Mouse (Mus musculus): ENCODE measurements around the gene Pms2. TPM values are rescaled to one million over a fixed set of nuclear protein-coding genes. Genes with fewer than 3 reads are reported as not detected.

The Pms2 gene
- polyA plus RNA-seq, 1 experiment from 2014 or later: 39.3 TPM

DNA sequence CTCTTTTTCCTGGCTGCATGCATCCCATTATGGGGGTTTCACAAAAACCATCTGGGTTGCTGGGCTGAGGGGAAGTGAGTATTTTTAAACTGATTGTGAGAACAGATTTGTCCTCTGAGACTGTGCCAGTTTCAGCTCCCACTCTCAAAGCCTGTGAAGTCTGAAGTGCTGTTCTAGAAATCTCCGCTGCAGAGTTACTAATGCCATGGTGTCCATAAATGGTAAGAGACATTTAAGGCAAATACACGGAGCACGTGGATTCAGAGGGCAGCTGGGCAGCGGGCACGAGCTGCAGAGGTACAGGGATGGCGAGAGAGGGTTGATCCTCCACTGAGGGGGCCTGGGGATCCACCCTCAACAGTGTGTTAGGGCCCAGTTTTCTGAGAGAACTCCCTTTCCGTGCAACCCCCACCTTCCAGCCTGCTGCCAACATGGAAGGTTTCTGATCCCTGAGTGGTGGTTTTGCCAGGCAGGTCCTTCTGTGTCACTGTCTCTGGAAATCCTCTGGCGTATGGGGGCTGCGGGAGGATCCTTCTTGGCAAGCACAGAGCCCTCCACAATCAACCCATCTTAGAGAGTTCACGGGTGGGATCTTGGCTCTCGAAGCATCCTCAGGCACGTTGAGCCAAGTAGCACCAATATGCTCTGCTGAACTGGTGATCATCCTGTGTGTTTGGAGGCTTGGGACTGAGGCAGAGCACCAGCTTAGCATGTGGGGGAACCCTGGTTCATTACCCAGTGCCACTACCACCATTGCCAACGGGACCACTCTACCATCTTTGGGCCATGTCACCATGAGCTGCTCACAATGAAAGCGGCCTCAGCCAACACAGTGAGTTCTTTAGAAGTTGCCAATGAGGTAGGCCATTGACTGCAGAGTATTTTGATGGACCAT lies 33.7 kb downstream of the Pms2 start:
- Histone ChIP-seq H3K4me2 (ENCODE audit: low read depth, severe bottlenecking) (no peak overlapping the region), H3K9ac (ENCODE audit: low read length) (no peak overlapping the region), H3K9me3 (ENCODE audit: control insufficient read depth, low read length) (no peaks in the 10 kb centered on the region), H3K4me1 (ENCODE audit: control insufficient read depth, insufficient read depth, low read length) (no peaks in the 10 kb centered on the region), H3K27me3 (ENCODE audit: control insufficient read depth, insufficient read depth, low read length) (no peaks in the 10 kb centered on the region), H3K4me3 (ENCODE audit: low read depth, low read length) (no peak overlapping the region), H3K27ac (replicated peaks; ENCODE audit: low read depth, low read length) (no peak overlapping the region), H3K36me3 (ENCODE audit: control insufficient read depth, insufficient read depth, low read length) (no peaks in the 10 kb centered on the region)
- 85% methylated on average over 14 of the region's 14 CpGs for WGBS
- ATAC-seq (ENCODE audit: insufficient number of reproducible peaks, low FRiP score, low TSS enrichment, low read depth) (no peak), DNase-seq (ENCODE audit: low spot score) (no peak)

DNA sequence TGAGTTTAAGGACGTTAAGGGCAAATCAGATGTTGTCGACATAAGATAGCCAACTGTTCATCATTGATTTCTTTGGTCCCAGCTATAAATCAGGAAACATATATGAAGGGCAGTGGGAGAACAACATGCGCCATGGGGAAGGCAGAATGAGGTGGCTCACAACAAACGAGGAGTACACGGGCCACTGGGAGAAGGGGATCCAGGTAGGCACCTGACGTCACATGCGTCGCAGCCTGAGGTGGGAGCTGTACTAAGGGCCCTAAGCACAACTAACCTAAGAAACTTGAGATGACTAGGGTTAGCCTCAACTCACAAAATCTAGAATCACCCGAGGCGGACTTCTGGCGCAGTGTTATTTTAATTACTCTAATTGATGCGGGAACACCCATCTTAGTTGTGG lies 38.6 kb downstream of the Pms2 start:
- H3K4me1 ChIP-seq (ENCODE audit: control insufficient read depth, insufficient read depth, low read length): no peaks in the 10 kb centered on the region
- WGBS: 86% methylated on average over 12 of the region's 12 CpGs
- no peaks in the 10 kb centered on the region for H3K36me3 ChIP-seq (ENCODE audit: control insufficient read depth, insufficient read depth, low read length)
- no peak overlapping the region for H3K9ac ChIP-seq (ENCODE audit: low read length)
- no peak overlapping the region for H3K4me2 ChIP-seq (ENCODE audit: low read depth, severe bottlenecking)
- no peaks in the 10 kb centered on the region for H3K9me3 ChIP-seq (ENCODE audit: control insufficient read depth, low read length)
- no peak overlapping the region for H3K4me3 ChIP-seq (ENCODE audit: low read depth, low read length)
- H3K27me3 ChIP-seq (ENCODE audit: control insufficient read depth, insufficient read depth, low read length): no peaks in the 10 kb centered on the region
- H3K27ac ChIP-seq (replicated peaks; ENCODE audit: low read depth, low read length): no peak overlapping the region
- ATAC-seq (ENCODE audit: insufficient number of reproducible peaks, low FRiP score, low TSS enrichment, low read depth) (no peak), DNase-seq (ENCODE audit: low spot score) (no peak)

- Histone ChIP-seq H3K4me3 (ENCODE audit: low read depth, low read length) (no peak overlapping the region), H3K9me3 (ENCODE audit: control insufficient read depth, low read length) (no peaks in the 10 kb centered on the region), H3K4me2 (ENCODE audit: low read depth, severe bottlenecking) (no peak overlapping the region), H3K36me3 (ENCODE audit: control insufficient read depth, insufficient read depth, low read length) (no peaks in the 10 kb centered on the region), H3K27ac (replicated peaks; ENCODE audit: low read depth, low read length) (no peak overlapping the region), H3K27me3 (ENCODE audit: control insufficient read depth, insufficient read depth, low read length) (no peaks in the 10 kb centered on the region), H3K4me1 (ENCODE audit: control insufficient read depth, insufficient read depth, low read length) (no peaks in the 10 kb centered on the region), H3K9ac (ENCODE audit: low read length) (no peak overlapping the region)
- DNase-seq (ENCODE audit: low spot score) (no peak), ATAC-seq (ENCODE audit: insufficient number of reproducible peaks, low FRiP score, low TSS enrichment, low read depth) (no peak)
- 31% methylated on average over 5 of the region's 5 CpGs for WGBS
Observed at GRCm38 (mm10) chr5:143950016-143950415, 40.3 kb downstream of the Pms2 start.

GRCm38 (mm10) chr5:143957101-143957500 lies 47.3 kb downstream of the Pms2 start:
- ATAC-seq (ENCODE audit: insufficient number of reproducible peaks, low FRiP score, low TSS enrichment, low read depth): no peak

DNA sequence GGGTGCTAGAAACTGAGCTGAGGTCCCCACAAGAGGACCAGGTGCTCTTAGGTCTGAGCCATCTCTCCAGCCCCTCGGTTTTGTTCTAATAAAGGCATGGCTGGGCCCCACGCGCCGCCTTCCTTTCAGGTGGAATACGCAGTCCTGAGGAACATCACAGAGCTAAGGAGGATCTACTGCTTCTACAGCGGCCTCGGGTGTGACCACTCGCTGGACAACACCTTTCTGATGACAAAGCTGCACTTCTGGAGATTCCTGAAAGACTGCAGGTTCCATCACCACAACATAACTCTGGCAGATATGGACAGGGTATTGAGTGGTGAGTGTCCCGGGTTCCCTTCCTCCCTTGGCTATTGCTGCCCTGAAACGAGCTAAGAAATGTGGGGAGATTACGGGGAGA lies 49.8 kb downstream of the Pms2 start:
- Histone ChIP-seq H3K9me3 (ENCODE audit: control insufficient read depth, low read length) (no peaks in the 10 kb centered on the region), H3K4me3 (ENCODE audit: low read depth, low read length) (no peak overlapping the region), H3K27ac (replicated peaks; ENCODE audit: low read depth, low read length) (no peak overlapping the region), H3K36me3 (ENCODE audit: control insufficient read depth, insufficient read depth, low read length) (no peaks in the 10 kb centered on the region), H3K9ac (ENCODE audit: low read length) (no peak overlapping the region), H3K4me1 (ENCODE audit: control insufficient read depth, insufficient read depth, low read length) (no peaks in the 10 kb centered on the region), H3K27me3 (ENCODE audit: control insufficient read depth, insufficient read depth, low read length) (no peaks in the 10 kb centered on the region), H3K4me2 (ENCODE audit: low read depth, severe bottlenecking) (no peak overlapping the region)
- DNase-seq (ENCODE audit: low spot score) (no peak), ATAC-seq (ENCODE audit: insufficient number of reproducible peaks, low FRiP score, low TSS enrichment, low read depth) (no peak)
- 95% methylated on average over 11 of the region's 11 CpGs for WGBS

More at GRCm38 (mm10) chr5:143957101-143957500, 47.3 kb downstream of the Pms2 start:
- no peak for DNase-seq (ENCODE audit: low spot score)
- Histone ChIP-seq H3K4me3 (ENCODE audit: low read depth, low read length) (no peak overlapping the region), H3K27ac (replicated peaks; ENCODE audit: low read depth, low read length) (no peak overlapping the region), H3K9me3 (ENCODE audit: control insufficient read depth, low read length) (no peaks in the 10 kb centered on the region), H3K36me3 (ENCODE audit: control insufficient read depth, insufficient read depth, low read length) (no peaks in the 10 kb centered on the region), H3K9ac (ENCODE audit: low read length) (no peak overlapping the region), H3K27me3 (ENCODE audit: control insufficient read depth, insufficient read depth, low read length) (no peaks in the 10 kb centered on the region), H3K4me1 (ENCODE audit: control insufficient read depth, insufficient read depth, low read length) (no peaks in the 10 kb centered on the region), H3K4me2 (ENCODE audit: low read depth, severe bottlenecking) (no peak overlapping the region)
- 90% methylated on average over 6 of the region's 6 CpGs for WGBS

GRCm38 (mm10) chr5:143961176-143961575 lies 51.4 kb downstream of the Pms2 start:
- H3K27me3 ChIP-seq (ENCODE audit: control insufficient read depth, insufficient read depth, low read length): no peaks in the 10 kb centered on the region
- H3K9ac ChIP-seq (ENCODE audit: low read length): no peak overlapping the region
- H3K36me3 ChIP-seq (ENCODE audit: control insufficient read depth, insufficient read depth, low read length): no peaks in the 10 kb centered on the region
- no peak for DNase-seq (ENCODE audit: low spot score)
- no peaks in the 10 kb centered on the region for H3K9me3 ChIP-seq (ENCODE audit: control insufficient read depth, low read length)
- 89% methylated on average over 8 of the region's 8 CpGs for WGBS
- H3K4me3 ChIP-seq (ENCODE audit: low read depth, low read length): no peak overlapping the region
- no peak for ATAC-seq (ENCODE audit: insufficient number of reproducible peaks, low FRiP score, low TSS enrichment, low read depth)
- H3K4me2 ChIP-seq (ENCODE audit: low read depth, severe bottlenecking): no peak overlapping the region
- no peak overlapping the region for H3K27ac ChIP-seq (replicated peaks; ENCODE audit: low read depth, low read length)
- no peaks in the 10 kb centered on the region for H3K4me1 ChIP-seq (ENCODE audit: control insufficient read depth, insufficient read depth, low read length)

DNA sequence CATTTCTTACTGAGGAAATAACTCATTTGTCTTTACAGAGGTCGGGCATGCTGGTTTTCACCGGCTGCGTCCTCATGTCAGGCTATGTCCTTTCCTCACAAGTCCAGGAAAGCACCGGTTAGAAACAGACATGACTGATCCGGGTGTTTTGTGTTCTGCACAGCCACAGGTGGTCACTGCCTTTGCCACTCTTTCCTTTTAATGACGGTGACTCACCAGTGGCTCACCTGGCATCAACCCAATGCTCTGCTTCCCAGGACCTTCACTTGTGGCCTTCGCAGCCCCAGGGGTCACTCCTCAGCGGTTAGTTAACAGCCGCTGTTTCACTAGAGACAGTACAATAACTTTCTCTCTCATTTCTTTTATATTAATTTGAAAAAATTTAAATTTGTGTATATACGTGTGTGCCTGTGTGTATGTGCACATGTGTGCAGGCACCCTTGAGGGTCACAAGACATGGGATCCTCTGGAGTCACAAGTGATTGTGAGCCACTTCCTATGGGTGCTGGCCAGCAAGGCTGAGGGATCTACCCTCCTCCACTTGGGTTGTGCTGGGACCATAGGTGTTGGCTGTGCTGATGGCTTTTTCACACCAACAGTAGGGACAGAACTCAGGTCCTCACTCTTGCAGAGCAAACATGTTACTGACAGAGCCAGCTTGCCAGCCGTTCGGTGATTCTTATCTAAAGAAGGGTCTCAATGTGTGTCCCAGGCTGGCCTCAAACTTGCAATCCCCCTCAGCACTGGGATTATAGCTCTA lies 56.0 kb downstream of the Pms2 start:
- 85% methylated on average over 12 of the region's 12 CpGs for WGBS
- ATAC-seq (ENCODE audit: insufficient number of reproducible peaks, low FRiP score, low TSS enrichment, low read depth): no peak
- no peak overlapping the region for H3K4me2 ChIP-seq (ENCODE audit: low read depth, severe bottlenecking)
- H3K4me1 ChIP-seq (ENCODE audit: control insufficient read depth, insufficient read depth, low read length): no peaks in the 10 kb centered on the region
- H3K4me3 ChIP-seq (ENCODE audit: low read depth, low read length): no peak overlapping the region
- no peak for DNase-seq (ENCODE audit: low spot score)
- H3K27me3 ChIP-seq (ENCODE audit: control insufficient read depth, insufficient read depth, low read length): no peaks in the 10 kb centered on the region
- H3K36me3 ChIP-seq (ENCODE audit: control insufficient read depth, insufficient read depth, low read length): no peaks in the 10 kb centered on the region
- H3K27ac ChIP-seq (replicated peaks; ENCODE audit: low read depth, low read length): no peak overlapping the region
- H3K9ac ChIP-seq (ENCODE audit: low read length): no peak overlapping the region
- no peaks in the 10 kb centered on the region for H3K9me3 ChIP-seq (ENCODE audit: control insufficient read depth, low read length)

DNA sequence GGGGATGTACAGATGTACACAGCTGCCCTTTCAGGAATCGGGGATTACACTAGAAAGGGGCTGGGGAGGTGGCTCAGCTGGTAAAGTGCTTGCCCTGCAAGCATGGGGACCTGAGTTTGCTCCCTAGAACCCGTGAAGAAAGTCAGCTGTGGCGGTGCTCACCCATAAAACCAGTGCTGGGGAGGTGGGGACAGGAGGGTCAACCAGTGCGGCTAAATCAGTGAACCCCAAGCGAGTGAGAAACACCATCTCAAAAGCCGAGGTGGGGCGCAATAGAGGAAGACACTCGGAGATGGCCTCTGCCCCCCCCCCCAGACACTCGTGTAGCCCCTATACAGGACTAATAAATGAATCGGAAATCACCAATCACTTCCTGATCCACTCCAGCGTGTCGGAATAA lies 56.9 kb downstream of the Pms2 start:
- Histone ChIP-seq H3K27me3 (ENCODE audit: control insufficient read depth, insufficient read depth, low read length) (no peaks in the 10 kb centered on the region), H3K4me1 (ENCODE audit: control insufficient read depth, insufficient read depth, low read length) (no peaks in the 10 kb centered on the region), H3K27ac (replicated peaks; ENCODE audit: low read depth, low read length) (no peak overlapping the region), H3K36me3 (ENCODE audit: control insufficient read depth, insufficient read depth, low read length) (no peaks in the 10 kb centered on the region), H3K4me2 (ENCODE audit: low read depth, severe bottlenecking) (no peak overlapping the region), H3K9me3 (ENCODE audit: control insufficient read depth, low read length) (no peaks in the 10 kb centered on the region), H3K4me3 (ENCODE audit: low read depth, low read length) (no peak overlapping the region), H3K9ac (ENCODE audit: low read length) (no peak overlapping the region)
- DNase-seq (ENCODE audit: low spot score) (no peak), ATAC-seq (ENCODE audit: insufficient number of reproducible peaks, low FRiP score, low TSS enrichment, low read depth) (no peak)
- WGBS: 88% methylated on average over 12 of the region's 12 CpGs
